Mouse (Mus musculus) gastrocnemius, adult 18-20 months (tissue): ENCODE measurements around the gene Pus7. TPM values are rescaled to one million over a fixed set of nuclear protein-coding genes. Genes with fewer than 3 reads are reported as not detected.
"Not testable (repeated sequence)": the region's sequence is repeated elsewhere in the genome, so short reads cannot be mapped to it uniquely, and the experiment has no call there.

ENCODE experiments used
- DNase-seq: peaks from one replicate; pipeline ENCODE4 v3.0.0; 2021; ENCODE audit warnings: low spot score
- total RNA-seq, 2 experiments: library from RNA; stranded (reverse); gene quantifications; 2 replicates each; pipeline ENCODE4 v1.2.3; 2021

The Pus7 gene
- total RNA-seq, 2 experiments from 2014 or later, result 11.3 to 12.5 TPM

DNA sequence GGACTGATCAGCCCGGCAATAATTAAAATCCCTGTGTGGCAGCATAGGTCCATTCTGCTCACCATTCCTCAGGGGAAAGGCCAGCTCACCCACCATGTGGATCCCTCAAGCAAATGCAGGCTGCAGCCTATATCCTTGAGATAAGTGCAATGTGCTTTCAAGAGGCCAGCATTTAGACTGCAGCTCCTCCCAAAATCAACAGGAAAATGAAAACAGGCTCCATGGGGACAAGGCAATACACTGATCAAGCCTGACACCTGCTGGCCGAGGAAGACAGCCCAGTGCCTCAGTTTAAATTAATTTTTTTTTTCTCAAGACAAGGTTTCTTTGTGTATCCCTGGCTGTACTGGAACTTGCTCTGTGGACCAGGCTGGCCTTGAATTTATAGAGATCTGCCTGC, 24.9 kb downstream of the Pus7 start:
- DNase-seq, result peak; percentile 6

DNA sequence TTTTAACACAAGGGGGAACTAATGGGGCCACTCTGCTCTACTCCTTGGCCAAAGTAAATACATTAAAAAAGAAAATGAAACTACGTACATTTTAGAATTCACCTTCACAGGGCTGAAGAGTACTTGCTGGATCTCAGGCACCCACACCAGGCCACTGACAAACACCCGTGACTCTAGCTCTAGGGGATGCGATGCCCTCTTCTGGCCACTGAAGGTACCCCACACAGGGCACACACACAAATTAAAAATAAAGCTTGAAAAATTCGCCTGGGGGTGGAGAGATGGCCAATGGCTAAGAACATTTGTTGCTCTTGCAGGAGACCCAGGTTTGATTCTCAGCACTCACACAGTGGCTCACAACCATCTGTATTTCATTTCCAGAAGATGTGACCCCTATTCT, 27.1 kb downstream of the Pus7 start:
- no peak for DNase-seq

DNA sequence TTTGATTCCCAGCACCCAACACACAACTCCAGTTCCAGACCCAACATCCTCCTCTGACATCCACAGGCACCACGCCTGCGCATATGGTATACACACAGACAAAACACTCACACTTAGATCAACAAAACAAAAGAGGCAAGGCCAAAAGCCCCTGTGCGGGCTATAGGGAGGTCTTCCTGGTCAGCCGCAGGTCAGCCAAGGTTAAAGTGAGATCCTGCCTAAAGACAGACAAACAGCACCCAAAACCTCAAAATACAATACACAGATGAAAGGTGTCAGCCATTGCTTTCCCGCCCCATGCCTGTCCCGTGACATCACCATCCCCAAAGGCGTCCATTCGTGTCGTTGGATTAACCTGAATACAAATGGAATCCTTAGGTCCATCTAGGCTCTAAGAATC, 27.9 kb downstream of the Pus7 start:
- no peak for DNase-seq

DNA sequence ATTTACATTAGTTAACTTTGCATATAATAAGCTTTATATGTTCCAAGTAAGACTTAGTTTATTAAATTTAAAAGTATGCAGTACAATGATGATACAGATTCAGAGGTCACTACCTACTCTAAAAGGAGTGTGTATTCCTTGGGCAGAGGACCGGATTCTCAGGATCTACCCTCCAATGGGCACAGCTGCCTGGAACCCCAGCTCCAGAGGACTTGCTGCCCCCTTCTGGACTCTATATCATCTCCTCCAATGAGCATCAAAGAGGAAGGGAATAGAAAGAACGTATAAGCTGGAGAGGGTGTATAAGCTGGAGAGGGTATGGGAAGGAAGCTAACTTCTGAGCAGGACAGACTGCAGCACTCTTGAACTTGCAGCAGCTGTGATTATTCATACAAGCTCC, 33.6 kb downstream of the Pus7 start:
- DNase-seq, result no peak

DNA sequence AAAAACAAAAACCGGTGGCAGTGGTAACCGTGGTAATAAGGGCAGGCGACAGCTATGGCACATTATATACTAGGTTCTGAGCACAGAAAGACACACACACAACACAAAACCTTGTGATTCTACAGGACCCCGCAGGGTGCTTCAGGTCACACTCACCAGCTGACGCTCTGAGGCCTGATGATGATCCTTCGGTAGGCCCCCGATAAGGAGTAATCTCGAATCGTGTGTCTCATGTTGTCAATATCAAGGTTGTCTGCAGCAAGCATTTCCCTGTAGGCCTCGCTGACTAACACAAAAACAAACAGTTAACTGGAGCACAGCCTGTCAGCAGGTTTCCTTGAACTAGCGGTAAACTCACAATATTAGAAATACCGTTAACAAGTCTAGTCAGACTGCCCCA, 40.2 kb downstream of the Pus7 start:
- no peak for DNase-seq

DNA sequence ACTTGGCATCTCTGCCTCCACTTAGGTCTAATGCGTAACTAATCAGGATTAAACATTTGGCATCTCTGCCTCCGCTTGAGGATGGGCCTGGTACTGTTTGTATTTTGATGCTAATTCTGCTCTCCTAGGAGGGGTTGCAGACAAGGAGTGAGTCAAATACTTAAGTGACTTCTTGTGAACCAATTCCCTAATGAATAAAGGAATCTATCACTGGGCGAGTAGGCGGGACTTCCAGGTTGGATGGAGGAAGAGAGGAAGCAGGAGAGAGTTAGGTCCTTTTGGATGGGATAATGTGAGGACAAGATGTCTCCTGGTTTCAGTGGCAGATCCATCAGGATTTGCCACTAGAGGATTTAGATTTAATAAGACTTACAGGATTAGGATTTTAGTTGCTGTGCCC, 46.4 kb downstream of the Pus7 start:
- no peak for DNase-seq

DNA sequence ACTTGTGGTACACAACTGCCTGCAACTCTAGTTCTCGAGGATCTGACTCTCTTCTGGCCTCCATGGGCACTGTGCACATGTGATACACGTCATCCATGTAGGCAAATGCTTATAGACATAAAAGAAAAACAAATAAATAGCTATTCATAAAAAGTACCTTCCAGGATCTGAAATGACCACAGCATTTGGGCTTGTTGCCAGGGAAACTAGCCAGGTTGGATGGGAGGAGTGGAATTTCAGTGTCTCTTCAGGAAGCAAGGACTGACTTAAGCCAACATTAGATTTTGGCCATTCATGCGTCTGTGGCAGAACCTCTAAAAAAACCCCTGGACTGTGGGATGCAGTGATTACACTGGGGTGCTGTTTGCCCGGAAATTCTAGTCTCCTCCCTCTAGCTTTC, 47.1 kb downstream of the Pus7 start:
- DNase-seq, result peak; percentile 7

DNA sequence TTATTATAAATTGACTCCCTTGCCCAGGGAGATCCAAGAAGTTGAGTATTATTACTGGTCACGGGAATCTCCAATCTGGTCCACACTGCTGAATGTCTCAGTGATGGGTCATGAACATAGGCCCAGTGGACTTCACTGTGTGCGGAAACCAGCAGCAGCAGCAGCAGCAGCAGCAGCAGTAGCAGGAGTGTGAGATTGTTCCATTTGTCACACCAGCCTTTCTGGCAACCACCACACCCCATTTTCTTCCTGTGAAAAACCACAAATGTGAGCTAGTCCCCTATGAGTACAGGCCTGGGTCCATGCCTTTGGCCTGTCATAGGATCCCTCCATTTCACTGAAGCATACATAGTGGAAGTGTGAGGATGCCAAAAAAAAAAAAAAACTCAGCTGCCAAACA, 61.6 kb downstream of the Pus7 start:
- DNase-seq, result no peak

DNA sequence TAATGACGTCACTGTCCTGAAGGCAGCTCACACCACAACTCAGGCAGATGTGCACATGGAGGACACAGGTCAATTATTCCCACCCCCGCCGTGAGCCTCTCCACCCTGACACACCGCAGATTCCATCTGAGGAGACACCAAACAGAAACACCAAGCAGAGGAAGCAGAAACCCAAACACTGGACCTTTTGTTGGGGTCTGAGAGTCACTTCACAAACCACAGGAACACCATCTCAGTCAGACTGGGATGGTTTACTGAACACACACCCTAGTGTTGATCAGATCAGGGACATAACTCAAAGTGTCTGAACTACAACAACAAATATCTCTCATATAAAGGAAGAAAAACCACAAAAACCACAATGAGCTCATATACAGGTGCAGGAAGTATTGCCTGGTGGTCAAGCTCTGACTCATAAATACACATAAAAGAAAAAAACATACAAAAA, 64.6 kb downstream of the Pus7 start:
- no peak for DNase-seq

DNA sequence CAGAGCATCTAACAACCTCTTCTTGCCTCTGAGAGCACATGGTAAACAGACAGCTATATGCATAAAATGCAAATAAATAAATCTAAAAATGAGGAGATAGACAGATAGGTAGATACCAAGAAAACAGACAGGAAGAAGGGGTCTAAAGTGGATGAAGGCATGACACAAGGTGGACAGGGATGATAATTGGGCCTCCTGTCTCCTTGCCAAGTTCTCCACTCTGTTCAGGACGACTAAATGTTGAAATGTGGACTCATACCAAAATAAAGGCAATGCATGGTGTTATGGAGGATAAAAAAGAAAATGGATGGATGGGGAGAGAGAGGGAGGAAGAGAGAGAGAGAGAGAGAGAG, 65.4 kb downstream of the Pus7 start:
- DNase-seq, result no peak

DNA sequence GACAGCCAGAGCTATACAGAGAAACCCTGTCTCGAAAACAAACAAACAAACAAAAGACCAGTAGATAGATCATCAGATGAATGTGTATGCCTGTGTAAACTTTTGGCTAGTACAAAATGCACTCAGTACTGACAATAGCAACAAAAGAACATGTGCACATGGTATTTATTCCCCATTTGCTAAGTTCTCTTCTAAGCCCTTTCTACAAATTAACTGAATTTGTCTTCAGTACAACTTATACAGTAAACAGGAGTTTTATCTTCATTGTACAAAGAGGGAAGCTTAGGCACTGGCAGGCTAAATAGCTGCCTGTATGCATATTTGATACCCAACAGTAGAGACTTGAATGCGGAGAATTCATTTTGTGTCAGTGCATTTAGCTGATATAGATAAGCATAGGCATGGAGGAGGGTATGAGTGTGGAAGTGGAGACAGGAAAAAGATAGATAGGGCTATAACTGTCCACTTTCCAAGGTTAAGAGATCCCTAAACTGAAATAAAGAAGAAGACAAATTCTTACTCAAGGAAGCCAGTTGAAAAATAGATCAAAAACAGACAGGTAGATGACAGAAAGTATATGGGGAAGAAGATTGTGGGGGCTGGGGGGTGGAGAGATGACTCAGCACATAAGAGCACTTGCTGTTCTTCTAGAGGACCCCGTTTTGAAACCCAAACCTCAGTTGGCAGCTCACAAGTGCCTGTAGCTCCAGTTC, 65.9 kb downstream of the Pus7 start:
- DNase-seq, result no peak

DNA sequence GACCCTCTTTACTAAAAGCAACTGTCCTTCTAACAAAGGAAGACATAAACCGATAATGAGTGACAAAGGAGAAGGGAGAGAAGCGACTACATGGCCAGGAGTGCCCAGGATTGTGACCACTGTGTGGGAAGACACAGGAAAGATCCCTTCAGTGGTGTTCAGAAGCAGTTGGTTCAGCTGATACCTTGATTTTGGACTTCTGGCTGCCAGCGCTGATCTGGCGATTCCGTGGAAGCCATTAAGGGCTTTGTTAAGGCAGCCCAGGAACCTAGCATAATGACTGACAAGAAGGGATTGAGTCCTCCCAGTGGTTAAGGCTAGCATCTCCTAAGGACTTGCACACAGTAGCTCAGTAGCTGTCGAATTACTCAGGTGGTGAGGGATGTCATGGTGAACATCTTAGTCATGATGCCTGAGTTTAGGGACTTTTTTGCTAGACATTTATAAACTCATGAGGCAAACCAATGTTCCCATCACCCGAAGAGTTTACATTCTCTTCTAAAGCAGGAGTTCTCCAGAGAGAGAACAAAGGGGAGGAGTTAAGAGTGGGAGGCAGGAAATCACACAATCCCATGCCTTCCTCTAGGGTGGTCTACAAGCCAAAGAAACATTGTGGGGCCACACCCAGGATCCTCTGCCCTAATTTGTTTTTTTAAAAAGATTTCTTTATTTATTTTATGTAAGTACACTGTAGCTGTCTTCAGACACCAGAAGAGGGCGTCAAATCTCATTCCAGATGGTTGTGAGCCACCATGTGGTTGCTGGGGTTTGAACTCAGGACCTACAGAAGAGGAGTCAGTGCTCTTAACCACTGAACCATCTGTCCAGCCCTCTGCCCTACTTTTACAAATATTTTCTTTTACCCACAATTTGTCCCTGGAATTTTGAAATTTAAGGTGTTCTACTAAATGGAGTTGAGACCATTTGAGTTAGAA, 69.8 kb downstream of the Pus7 start:
- DNase-seq, result no peak

DNA sequence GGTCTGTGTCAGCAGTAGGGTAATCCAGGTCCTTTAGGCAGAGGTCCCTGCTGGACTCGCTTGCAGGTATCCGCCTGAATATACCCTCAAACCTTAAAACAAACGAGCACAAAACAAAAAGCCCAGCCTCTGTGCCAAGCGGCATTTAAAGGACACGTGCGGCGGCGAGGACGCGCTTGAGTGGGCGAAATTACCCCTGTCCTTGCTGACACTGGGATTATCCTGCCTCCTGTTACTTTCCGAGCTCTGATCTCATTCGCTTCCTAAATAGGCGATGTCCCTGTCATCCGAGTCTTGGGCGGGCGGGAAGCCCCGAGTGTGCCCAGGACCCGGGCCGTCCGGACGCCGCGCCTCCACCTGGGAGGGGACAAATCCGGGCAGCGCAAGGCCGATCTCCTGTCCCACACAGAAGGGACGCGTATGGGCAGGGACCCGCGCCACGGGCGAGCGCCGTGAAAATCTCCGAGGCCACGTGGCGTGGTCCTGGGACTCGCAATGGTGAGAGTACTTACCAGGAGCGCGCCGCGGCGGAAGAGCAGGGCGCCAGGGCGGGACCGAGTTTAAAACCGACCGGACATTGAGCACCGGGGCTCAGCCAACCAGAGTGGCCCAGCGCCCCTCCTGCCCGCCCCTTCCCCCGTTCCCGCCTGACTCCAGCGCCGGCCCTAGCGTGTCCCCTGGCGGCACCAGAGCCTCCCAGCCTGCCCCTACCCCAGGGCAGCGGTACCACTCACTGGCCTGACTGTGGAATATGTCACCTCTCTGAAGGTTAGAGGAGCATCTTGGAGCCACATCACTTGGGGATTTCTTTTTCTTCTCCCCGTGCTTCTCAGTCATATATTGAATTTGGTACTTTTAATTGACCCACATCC, 71.1 kb downstream of the Pus7 start:
- DNase-seq, result peak; percentile 78

DNA sequence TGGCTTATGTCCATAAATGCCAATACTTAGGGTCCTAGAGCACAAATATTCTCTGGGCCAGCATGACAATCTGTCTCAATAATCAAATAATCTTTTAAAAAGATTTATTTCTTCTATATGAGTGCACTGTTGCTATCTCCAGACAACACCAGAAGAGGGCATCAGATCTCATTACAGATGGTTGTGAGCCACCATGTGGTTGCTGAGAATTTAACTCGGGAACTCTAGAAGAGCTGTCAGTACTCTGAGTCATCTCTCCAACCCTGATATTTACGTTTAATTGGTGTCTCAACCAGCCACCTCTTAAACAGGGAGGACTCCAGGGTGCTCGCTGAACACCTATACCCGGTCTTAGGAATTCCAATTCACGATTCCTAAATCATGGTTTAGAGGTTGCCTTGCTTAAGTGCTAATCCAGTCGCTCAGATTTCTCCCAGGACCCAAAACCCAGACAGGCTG, 71.8 kb downstream of the Pus7 start:
- DNase-seq, result peak; percentile 24

DNA sequence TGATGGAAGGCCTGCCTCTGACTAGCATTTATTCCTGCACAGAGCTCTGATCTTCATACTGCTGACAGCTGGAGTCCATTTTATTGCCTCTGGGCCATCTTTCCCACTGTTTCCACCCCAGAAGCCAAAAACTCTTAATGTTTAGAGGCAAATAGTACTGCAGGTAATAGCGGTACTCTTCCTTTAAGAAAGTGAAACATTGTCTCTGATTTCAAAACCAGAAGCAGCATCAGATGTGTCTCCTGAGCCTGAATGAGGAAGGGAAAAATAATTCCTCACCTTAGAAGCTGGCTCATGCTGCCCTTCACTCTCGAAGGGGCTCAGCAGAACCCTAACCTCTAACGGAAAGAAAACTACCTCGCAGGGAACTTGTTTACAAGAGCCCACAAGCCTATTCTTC, 72.3 kb downstream of the Pus7 start:
- DNase-seq, result no peak

DNA sequence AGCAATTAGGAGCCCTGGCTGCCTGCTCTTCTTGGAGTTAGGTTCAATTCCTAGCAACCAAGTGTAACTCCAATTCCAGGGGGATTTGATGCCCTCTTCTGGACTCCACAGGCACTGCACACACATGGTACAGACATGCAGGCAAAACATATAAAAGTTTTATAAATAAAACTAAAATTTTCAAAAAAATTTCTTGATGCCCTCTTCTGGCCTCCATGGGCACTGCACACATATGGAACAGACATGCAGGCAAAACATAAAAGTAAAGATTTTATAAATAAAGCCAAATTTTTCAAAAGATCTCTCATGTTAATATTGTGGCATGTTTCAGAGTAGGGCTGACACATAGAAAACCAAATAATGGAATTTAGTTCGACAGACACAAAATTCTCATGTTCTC, 73.8 kb downstream of the Pus7 start:
- no peak for DNase-seq

DNA sequence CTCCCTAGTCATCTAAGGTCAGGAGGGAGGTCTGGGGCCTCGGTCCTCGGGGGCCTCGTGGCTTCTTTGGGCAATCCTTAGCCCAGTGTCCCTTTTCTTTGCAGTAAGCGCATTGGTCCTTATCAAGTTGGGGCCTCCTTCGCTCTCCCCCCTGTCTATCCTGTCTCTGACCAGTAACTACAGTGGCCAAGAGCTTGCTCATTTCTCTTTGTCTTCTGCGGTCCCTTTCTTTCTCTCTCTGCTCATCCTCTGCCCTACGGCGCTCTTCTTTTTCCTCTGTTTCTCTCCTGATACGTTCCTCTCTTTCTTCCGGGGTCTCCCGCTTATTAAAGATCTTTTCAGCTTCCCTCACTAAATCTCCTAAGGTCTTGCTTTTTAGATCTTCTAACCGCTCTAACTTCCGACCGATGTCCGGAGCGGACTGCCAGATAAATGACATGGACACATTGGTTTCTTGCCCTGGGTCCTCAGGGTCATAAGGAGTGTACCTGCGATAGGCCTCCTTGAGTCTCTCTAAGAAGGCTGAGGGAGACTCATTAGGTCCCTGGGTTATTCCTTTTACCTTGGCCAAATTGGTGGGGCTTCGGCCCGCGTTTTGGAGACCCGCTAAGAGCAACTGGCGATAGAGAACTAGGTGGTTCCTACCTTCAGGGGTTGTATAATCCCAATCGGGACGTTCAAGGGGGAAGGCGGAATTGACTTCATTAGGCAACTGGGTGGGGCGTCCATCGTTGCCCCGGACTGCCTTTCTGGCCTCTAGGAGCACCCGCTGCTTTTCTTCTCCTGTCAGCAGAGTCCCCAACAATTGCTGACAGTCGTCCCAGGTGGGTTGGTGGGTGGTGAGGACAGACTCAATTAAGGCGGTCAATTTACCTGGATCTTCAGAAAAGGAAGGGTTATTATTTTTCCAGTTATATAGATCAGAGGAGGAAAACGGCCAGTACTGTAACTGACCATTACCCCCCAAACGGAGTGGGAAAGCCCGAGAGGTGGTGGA, 76.6 kb downstream of the Pus7 start:
- DNase-seq, result not testable (repeated sequence)

DNA sequence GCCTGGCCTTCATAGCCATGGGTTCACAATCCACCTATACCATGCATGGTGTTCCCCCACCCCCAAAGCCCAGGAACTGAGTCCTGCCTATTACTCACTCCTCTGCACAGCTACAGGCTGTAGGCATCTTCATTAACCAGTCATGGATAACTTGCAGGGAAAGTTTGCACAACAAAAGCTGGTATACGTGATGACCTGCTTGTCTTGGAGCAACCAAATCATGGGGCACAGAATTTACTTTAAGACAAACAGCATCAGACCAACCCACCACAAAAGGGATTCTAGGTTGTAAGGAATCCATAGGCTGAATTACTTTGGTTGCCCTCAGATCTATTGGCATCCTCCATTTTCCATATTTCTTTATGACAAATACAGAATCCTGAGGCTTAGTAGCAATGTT, 86.1 kb downstream of the Pus7 start:
- DNase-seq, result no peak
